Mouse (Mus musculus): ENCODE measurements at regions not wholly inside any gene's neighbourhood (a gene's known extent, or its start where the extent isn't known, plus 50 kb on each side); places are given as distances from the start of the nearest gene placed in this dataset.
A peak's percentile ranks its signal among the peaks of the same experiment; 100 is the strongest.

DNA sequence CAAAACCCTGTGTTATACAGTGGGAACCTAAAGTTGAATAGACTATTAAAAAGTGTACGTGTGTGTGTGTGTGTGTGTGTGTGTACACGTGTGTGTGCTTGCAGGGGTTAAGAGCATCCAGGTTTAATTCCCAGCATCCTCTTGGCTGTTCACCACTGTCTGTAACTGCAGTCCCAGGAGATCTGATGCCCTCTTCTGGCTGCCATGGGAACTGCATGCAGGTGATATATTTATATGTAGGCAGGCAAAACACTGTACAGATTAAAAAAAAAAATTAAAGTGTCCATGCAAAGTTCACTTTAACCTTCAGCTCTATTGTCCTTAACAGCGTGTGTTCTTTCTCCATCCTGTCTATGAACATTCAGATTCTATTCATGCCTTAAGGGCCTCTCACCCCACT, 454.1 kb downstream of the Rnf144b start:
- no peak for DNase-seq (ENCODE audit: low spot score in 2 of 2)

DNA sequence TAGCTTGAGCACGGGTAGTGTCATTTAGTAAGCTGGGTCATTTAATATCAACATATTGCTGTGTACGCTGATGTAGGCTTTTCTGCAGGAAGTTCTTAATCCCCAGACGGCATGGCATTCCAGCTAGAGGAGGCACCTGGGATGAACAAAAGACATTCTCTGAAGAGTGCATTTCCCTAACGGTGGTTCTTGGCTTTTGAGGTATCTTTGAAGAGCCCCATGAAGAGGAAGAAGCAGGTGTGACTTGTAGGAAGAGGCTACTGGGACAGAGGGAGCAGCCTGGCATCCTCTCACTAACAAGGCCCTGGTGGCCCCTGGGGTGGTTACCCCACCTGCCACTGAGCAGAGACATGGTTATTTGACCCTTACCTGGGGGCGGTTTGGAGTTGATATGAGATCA, 457.7 kb downstream of the Rnf144b start:
- DNase-seq (ENCODE audit: low spot score in 2 of 2): no peak

- no peak for DNase-seq (ENCODE audit: low spot score in 2 of 2)
Measured at GRCm38 (mm10) chr13:47585158-47585557, 462.7 kb downstream of the Rnf144b start.

DNA sequence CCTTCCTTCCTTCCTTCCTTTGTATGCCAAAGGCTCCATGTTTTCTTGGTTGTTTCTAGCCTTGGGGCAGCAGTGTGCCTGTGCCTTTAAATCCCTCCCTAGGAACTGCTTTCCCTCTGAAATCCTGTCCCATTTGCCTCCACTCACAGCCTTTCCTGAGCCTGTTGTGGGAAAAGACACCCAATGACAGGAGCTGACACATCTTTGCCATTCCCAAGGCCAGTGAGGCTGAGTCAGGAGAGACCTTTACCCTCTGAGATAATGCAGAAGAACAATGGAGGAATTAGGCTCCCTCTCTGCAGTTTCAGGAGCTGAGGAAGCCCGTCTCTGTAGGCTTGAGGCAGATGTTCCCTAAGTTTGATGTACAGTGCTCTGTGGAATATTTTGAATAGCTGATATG, 480.2 kb downstream of the Rnf144b start:
- DNase-seq (ENCODE audit: low spot score in 2 of 2): no peak

- DNase-seq (ENCODE audit: low spot score in 2 of 2): no peak
Measured at GRCm38 (mm10) chr13:47611439-47611838, 489.0 kb downstream of the Rnf144b start.

DNA sequence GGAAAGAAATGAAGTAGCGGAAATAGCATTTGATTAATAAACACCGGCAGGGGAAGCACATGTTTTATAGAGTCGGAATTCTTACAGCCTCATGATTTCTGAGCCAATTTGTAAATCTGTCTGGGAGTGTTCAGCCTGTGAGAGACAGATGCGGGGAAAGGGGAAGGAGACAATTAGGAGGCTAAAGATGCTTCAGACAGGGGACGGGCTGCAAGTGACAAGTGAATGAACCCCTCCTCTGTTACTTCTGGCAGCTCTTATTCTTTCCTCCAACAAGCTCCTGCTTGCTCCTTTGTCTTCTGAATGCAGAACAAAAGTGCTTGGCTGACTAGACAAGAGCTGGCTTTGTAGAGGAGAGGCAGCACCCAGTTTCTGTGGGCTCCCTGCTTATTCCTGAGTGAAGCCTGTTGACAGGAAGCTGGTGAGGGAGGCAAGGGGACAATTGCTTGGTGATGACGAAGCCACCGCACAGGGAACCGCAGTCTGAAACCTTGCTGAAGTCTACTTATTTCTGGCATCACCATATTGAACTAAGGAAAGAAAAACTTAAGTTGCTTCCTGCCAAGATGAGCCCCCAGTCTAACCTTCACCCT, 514.2 kb downstream of the Rnf144b start:
- no peak for DNase-seq (ENCODE audit: low spot score in 2 of 2)

GRCm38 (mm10) chr13:47642341-47642740, 519.9 kb downstream of the Rnf144b start:
- DNase-seq (ENCODE audit: low spot score in 2 of 2): no peak

DNA sequence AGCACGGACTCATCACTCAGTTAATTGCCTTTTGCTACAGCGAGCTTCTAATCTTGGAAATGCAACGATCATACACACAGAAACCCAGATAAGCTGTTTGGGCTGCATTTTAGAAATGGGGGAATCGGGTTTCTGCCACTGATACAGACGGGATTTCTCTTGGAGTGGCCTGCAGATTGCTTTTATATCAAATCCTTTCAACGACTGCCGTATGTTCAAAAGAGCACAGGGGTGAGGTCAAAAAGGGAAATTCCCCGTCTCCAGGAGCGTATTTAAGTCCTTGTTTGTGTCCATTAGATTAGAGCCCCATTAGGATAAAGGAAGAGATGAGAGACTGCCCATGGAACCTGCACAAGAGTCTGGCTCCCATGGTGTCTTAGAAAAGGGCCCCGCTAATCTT, 522.6 kb downstream of the Rnf144b start:
- no peak for DNase-seq (ENCODE audit: low spot score in 2 of 2)

DNA sequence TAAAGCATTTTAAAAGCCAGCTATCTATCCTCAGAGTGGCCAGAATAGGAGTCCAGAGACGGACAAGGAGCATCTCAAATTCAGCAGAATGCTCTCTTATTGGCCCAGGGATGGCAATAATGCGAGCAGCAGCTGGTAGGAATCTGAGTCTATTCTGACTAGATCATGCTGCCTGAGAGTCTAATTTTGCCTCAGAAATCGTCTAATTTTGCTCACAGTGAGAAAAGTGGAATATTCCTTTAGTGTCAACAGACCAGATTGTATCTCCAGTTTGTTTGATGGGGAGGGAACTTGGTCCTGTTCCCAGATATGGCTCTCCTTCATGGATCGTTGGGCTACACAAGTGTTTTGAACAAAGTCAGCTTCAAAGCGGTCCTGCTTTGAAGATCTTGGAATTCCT, 525.2 kb downstream of the Rnf144b start:
- no peak for DNase-seq (ENCODE audit: low spot score in 2 of 2)

DNA sequence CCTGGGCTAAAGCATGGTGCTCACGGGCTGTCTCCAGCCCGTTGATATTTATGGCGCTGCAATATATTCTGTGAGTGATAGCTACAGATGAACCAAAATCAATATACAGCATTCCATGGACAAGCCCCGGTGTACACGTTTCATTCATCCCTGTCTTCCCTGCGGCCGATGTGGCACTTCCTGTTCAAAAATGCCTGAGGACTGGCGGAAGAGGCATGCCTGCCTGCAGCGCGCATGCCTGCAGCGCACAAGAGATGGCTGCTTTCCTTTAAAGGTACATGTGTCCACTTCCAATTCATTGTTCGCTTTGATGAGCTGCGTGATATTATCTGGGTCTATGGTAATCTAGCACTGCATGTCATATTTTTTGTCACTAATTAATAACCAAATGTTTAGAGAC, 527.6 kb downstream of the Rnf144b start:
- peak in 1 of 2 experiments; percentile 4 for DNase-seq (ENCODE audit: low spot score in 2 of 2)

- DNase-seq (ENCODE audit: low spot score in 2 of 2): no peak
Measured at GRCm38 (mm10) chr13:47666470-47666869, 544.0 kb downstream of the Rnf144b start.

- peak; percentile 65 to 79 for DNase-seq (ENCODE audit: low spot score in 2 of 2)
Measured at GRCm38 (mm10) chr13:47666956-47667701, 544.7 kb downstream of the Rnf144b start.

DNA sequence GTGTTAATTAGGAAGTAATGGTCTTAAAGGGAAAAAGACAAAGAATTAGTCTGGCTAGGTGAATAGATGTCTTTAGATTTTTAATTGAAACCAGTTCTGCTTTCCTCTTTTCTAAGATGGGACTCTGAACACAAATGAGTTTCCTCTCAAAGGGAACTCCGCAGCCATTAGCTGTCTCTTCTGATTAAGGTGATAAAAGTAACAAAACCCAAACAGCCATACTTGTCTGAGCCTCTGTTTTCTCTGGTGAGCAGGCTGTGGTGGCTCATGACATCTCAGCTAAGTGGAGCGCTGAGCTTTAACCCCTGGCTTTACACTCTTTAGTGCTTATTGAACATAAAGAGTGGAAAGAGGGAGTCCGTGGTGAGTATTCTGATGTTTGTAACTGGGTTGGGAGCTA, 565.7 kb downstream of the Rnf144b start:
- DNase-seq (ENCODE audit: low spot score in 2 of 2): no peak

DNA sequence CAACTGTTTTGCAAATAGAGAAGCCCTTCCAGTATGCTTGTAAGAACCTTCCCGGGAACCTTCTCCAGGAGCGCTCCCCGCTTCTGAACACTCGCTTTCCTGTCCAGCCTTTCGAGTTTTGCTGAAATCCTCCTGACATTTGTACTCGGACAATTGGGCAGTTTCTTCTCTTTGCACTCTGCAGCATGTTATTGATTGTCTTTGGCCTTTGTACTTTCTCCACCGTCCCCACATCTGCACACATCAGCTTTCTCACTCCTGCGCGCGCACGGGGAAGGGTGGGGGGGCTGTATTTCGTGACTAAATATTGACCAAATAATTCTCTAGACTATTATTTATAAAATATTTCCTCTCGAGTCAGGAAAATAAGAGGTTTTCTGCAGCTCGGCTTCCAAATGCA, 567.2 kb upstream of the Id4 start:
- DNase-seq (ENCODE audit: low spot score in 2 of 2): no peak

GRCm38 (mm10) chr13:47695877-47696276, 565.2 kb upstream of the Id4 start:
- DNase-seq (ENCODE audit: low spot score in 2 of 2): no peak

- DNase-seq (ENCODE audit: low spot score in 2 of 2): no peak
Measured at GRCm38 (mm10) chr13:47700556-47700955, 560.5 kb upstream of the Id4 start.

DNA sequence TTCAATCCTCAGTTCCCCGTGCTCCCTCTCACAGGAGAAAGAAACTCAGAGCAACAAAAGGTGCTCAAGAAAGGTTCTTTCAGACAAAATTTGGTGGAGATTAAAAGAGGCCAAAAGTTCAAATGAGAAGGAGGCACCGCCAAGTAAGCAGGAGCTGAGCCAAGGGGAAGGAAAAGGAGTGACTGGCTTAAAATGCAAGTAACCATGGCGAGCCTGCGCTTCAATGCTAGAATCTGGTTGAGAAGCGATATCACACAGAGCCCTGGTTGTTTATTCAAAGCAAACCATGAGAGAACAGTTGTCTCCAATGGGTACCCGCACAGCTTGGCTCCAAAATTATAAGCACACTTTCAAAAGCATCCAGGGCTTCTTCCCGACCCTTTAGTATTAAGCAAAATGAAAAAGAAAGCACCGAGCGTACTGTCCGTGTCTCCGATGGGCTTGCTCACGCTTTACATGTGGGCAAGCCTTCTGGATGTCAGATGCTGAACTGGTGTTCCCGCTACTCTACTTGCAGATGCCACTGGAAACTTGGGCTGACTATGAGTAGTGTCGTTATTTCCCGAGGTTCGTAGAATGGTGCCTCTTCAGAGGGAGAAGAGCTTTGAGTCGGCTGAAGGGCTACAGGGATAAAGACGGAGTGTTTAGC, 552.9 kb upstream of the Id4 start:
- DNase-seq (ENCODE audit: low spot score in 2 of 2): no peak

GRCm38 (mm10) chr13:47709323-47709722, 551.7 kb upstream of the Id4 start:
- DNase-seq (ENCODE audit: low spot score in 2 of 2): no peak

- no peak for DNase-seq (ENCODE audit: low spot score in 2 of 2)
Measured at GRCm38 (mm10) chr13:47712507-47712906, 548.5 kb upstream of the Id4 start.

GRCm38 (mm10) chr13:47716265-47716664, 544.8 kb upstream of the Id4 start:
- peak in 1 of 2 experiments; percentile 4 for DNase-seq (ENCODE audit: low spot score in 2 of 2)

DNA sequence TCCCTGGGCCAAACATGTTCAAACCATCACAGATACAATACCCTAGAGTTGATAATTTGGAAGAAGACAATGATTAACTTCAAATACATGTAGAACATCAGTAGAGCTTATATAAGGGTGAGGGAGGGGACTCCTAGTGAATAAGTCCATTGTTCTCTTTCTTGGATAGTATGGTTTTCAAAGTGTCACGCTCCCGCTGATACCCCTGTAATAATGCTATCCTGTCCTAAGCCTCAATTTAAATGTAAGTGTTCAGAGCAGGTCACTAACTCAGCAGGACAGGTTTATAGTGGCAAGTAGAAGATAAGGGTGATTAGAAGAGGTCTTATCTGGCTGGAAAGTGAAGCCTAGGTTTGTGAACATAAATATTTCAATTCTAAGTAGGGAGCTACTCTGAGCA, 540.4 kb upstream of the Id4 start:
- no peak for DNase-seq (ENCODE audit: low spot score in 2 of 2)

GRCm38 (mm10) chr13:47734415-47734814, 526.6 kb upstream of the Id4 start:
- DNase-seq (ENCODE audit: low spot score in 2 of 2): no peak

DNA sequence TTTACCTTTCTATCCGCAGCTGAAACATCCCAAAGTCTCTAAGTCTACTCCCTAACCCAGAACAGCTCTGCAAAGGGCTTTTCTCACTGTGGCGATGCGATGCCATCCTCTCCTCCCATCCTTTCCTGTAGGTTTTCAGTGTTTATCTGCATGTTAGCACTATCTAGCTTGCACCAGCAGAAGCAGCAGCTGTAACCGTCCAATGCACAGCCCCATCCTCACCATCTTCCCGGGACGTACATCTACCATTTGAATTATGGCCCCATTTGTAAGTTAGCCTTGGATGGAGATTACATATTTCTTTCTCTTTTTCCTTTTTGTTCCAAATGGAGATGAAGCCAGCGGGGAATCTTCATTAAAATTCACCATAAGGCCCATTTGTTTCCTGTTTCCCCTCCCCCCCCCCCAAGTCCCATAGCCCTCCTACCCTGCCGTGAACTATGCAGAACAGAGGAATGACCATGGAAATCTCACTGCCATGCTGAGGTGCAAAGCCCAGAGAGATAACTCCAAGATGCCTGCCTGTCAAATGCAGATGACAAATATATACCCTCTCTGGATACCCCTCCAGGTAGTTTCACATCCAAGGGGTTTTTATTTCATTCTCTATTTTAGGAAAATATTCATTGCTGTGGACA, 525.5 kb upstream of the Id4 start:
- DNase-seq (ENCODE audit: low spot score in 2 of 2): no peak

Data from heart, adult 9 months (tissue).